17 mouse cellular contexts compared by ENCODE assay signal in genomic region chr11:44001843-44002589, GRCm38 (mm10).
DNase-seq lines count a peak whose midpoint lies in the region; ATAC-seq and TF ChIP-seq lines count a peak whose summit lies in the region.
"Had no signal": no experiment of that assay in that cellular context is flagged by ENCODE, and none has a peak within 500 bp of the region (broad histone marks: within the 10 kb centered on the region; RNA-seq: fewer than 3 reads in every experiment).

No protein-coding gene starts in this region.

- H3K36me3 ChIP-seq in hindbrain, postnatal 0 days (ENCODE audit: insufficient read depth, low read length): no peaks in the 10 kb centered on the region
- H3K36me3 ChIP-seq in hindbrain, embryonic 14.5 days (replicated peaks; ENCODE audit: control insufficient read depth, insufficient read depth): no peaks in the 10 kb centered on the region
- H3K36me3 ChIP-seq in liver, postnatal 0 days (replicated peaks; ENCODE audit: insufficient read depth, low read length): no peaks in the 10 kb centered on the region
- no peaks in the 10 kb centered on the region for H3K36me3 ChIP-seq in liver, embryonic 12.5 days
- H3K36me3 ChIP-seq in intestine, embryonic 14.5 days (ENCODE audit: control insufficient read depth, insufficient read depth, low read length): no peaks in the 10 kb centered on the region
- H3K36me3 ChIP-seq in stomach, embryonic 16.5 days (ENCODE audit: control insufficient read depth, insufficient read depth, low read length): no peaks in the 10 kb centered on the region
- H3K36me3 ChIP-seq: heart, embryonic 13.5 days; lung, embryonic 15.5 days; neural tube, embryonic 13.5 days had no signal

- DNase-seq in hindbrain, postnatal 0 days (ENCODE audit: low spot score): peak; percentile 18
- no peak for DNase-seq in hindbrain, embryonic 14.5 days (ENCODE audit: low spot score)
- DNase-seq in liver, postnatal 0 days: no peak
- no peak for DNase-seq in intestine, embryonic 14.5 days (ENCODE audit: low spot score)
- no peak for DNase-seq in gastrocnemius, postnatal 10 days
- DNase-seq: adrenal gland, postnatal 36 days; kidney, postnatal 25 days; layer of hippocampus, postnatal 36 days; right cerebral cortex, postnatal 4 days; thymus, adult 2 months had no signal

- TF ChIP-seq EP300 in liver, postnatal 0 days (IDR thresholded peaks at IDR 0.05; ENCODE audit: low read depth): no peak

- no peak overlapping the region for H3K27ac ChIP-seq in hindbrain, postnatal 0 days
- no peak overlapping the region for H3K27ac ChIP-seq in hindbrain, embryonic 14.5 days
- 0 out of 2 replicates have a peak overlapping the region, but pooled peaks have one; percentile 12 for H3K27ac ChIP-seq in liver, postnatal 0 days (ENCODE audit: low read depth)
- no peak overlapping the region for H3K27ac ChIP-seq in liver, embryonic 12.5 days
- no peak overlapping the region for H3K27ac ChIP-seq in intestine, embryonic 14.5 days (ENCODE audit: low read depth)
- H3K27ac ChIP-seq in stomach, embryonic 16.5 days (ENCODE audit: low read length): no peak overlapping the region
- H3K27ac ChIP-seq: heart, embryonic 13.5 days; lung, embryonic 15.5 days; neural tube, embryonic 13.5 days had no signal

- 86% methylated on average over 7 of the region's 7 CpGs for WGBS in hindbrain, postnatal 0 days
- WGBS in hindbrain, embryonic 14.5 days: 84% methylated on average over 7 of the region's 7 CpGs
- 63% methylated on average over 7 of the region's 7 CpGs for WGBS in liver, postnatal 0 days (ENCODE audit: insufficient replicate concordance)
- WGBS in liver, embryonic 12.5 days (ENCODE audit: insufficient replicate concordance): 57% methylated on average over 7 of the region's 7 CpGs
- 82% methylated on average over 7 of the region's 7 CpGs for WGBS in intestine, embryonic 14.5 days
- 72% methylated on average over 7 of the region's 7 CpGs for WGBS in stomach, embryonic 16.5 days

- H3K9me3 ChIP-seq in hindbrain, postnatal 0 days (ENCODE audit: low read length): no peaks in the 10 kb centered on the region
- no peaks in the 10 kb centered on the region for H3K9me3 ChIP-seq in hindbrain, embryonic 14.5 days (ENCODE audit: control insufficient read depth, low read length)
- no peaks in the 10 kb centered on the region for H3K9me3 ChIP-seq in liver, postnatal 0 days (ENCODE audit: low read length)
- no peaks in the 10 kb centered on the region for H3K9me3 ChIP-seq in liver, embryonic 12.5 days (replicated peaks)
- H3K9me3 ChIP-seq in intestine, embryonic 14.5 days (ENCODE audit: control insufficient read depth, low read length): no peaks in the 10 kb centered on the region
- H3K9me3 ChIP-seq in stomach, embryonic 16.5 days (replicated peaks; ENCODE audit: control insufficient read depth, low read length): no peaks in the 10 kb centered on the region
- H3K9me3 ChIP-seq: heart, embryonic 13.5 days; lung, embryonic 15.5 days; neural tube, embryonic 13.5 days had no signal

- peaks cover 6% of the 10 kb centered on the region; the same call in 1 of the 2 replicates for H3K4me1 ChIP-seq in hindbrain, postnatal 0 days (ENCODE audit: insufficient read depth, low read length)
- H3K4me1 ChIP-seq in hindbrain, embryonic 14.5 days (replicated peaks; ENCODE audit: control insufficient read depth, insufficient read depth, low read length): no peaks in the 10 kb centered on the region
- H3K4me1 ChIP-seq in liver, postnatal 0 days (ENCODE audit: insufficient read depth): peaks cover 8% of the 10 kb centered on the region; the same call in 1 of the 2 replicates
- no peaks in the 10 kb centered on the region for H3K4me1 ChIP-seq in liver, embryonic 12.5 days
- no peaks in the 10 kb centered on the region for H3K4me1 ChIP-seq in intestine, embryonic 14.5 days (replicated peaks; ENCODE audit: control insufficient read depth, insufficient read depth, low read length)
- H3K4me1 ChIP-seq in stomach, embryonic 16.5 days (ENCODE audit: control insufficient read depth, insufficient read depth, low read length): no peaks in the 10 kb centered on the region

- H3K27me3 ChIP-seq in hindbrain, postnatal 0 days (ENCODE audit: insufficient read depth, low read length): no peaks in the 10 kb centered on the region
- no peaks in the 10 kb centered on the region for H3K27me3 ChIP-seq in hindbrain, embryonic 14.5 days (ENCODE audit: control insufficient read depth, insufficient read depth, low read length)
- no peaks in the 10 kb centered on the region for H3K27me3 ChIP-seq in liver, postnatal 0 days (ENCODE audit: insufficient read depth, low read length)
- no peaks in the 10 kb centered on the region for H3K27me3 ChIP-seq in liver, embryonic 12.5 days (replicated peaks)
- no peaks in the 10 kb centered on the region for H3K27me3 ChIP-seq in intestine, embryonic 14.5 days (replicated peaks; ENCODE audit: control insufficient read depth, insufficient read depth, low read length)
- H3K27me3 ChIP-seq in stomach, embryonic 16.5 days (ENCODE audit: control insufficient read depth, insufficient read depth, low read length): no peaks in the 10 kb centered on the region
- H3K27me3 ChIP-seq: CH12.LX; heart, embryonic 13.5 days; neural tube, embryonic 13.5 days had no signal

- ATAC-seq in hindbrain, postnatal 0 days: 0 out of 2 replicates have a peak, but pooled peaks have one; percentile 14
- ATAC-seq in hindbrain, embryonic 14.5 days (ENCODE audit: low FRiP score): no peak
- peak; percentile 47; the same call in 1 of the 2 replicates for ATAC-seq in liver, postnatal 0 days
- no peak for ATAC-seq in liver, embryonic 12.5 days
- 0 out of 2 replicates have a peak, but pooled peaks have one; percentile 32 for ATAC-seq in intestine, embryonic 14.5 days (replicated peaks; ENCODE audit: low FRiP score, low TSS enrichment, low read depth)
- ATAC-seq in stomach, embryonic 16.5 days (ENCODE audit: insufficient read depth, low FRiP score): peak; percentile 58; the same call in 1 of the 2 replicates
- ATAC-seq: activated CD4-positive, CD25-positive, alpha-beta regulatory T cell, adult 4 months had no signal

- H3K9ac ChIP-seq in hindbrain, postnatal 0 days (replicated peaks; ENCODE audit: low read length): no peak overlapping the region
- H3K9ac ChIP-seq in hindbrain, embryonic 14.5 days: no peak overlapping the region
- H3K9ac ChIP-seq in liver, postnatal 0 days (replicated peaks): no peak overlapping the region
- H3K9ac ChIP-seq in liver, embryonic 12.5 days: no peak overlapping the region
- no peak overlapping the region for H3K9ac ChIP-seq in intestine, embryonic 14.5 days (ENCODE audit: low read length)
- H3K9ac ChIP-seq in stomach, embryonic 16.5 days (ENCODE audit: low read length): no peak overlapping the region
- H3K9ac ChIP-seq: heart, embryonic 13.5 days; lung, embryonic 15.5 days; neural tube, embryonic 13.5 days had no signal

- no peak for TF ChIP-seq CTCF in hindbrain, postnatal 0 days (IDR thresholded peaks at IDR 0.05; ENCODE audit: low read depth)
- no peak for TF ChIP-seq CTCF in liver, postnatal 0 days (IDR thresholded peaks at IDR 0.05; ENCODE audit: low read depth)

- H3K4me3 ChIP-seq in hindbrain, postnatal 0 days (ENCODE audit: low read length): no peak overlapping the region
- H3K4me3 ChIP-seq in hindbrain, embryonic 14.5 days (replicated peaks; ENCODE audit: low read length): no peak overlapping the region
- no peak overlapping the region for H3K4me3 ChIP-seq in liver, postnatal 0 days (ENCODE audit: low read depth, low read length)
- H3K4me3 ChIP-seq in liver, embryonic 12.5 days: no peak overlapping the region
- H3K4me3 ChIP-seq in intestine, embryonic 14.5 days (ENCODE audit: low read depth, low read length): no peak overlapping the region
- H3K4me3 ChIP-seq in stomach, embryonic 16.5 days (replicated peaks; ENCODE audit: low read length): no peak overlapping the region
- H3K4me3 ChIP-seq: heart, embryonic 13.5 days; lung, embryonic 15.5 days; neural tube, embryonic 13.5 days had no signal

- no peak overlapping the region for H3K4me2 ChIP-seq in hindbrain, postnatal 0 days (ENCODE audit: low read depth, low read length)
- H3K4me2 ChIP-seq in hindbrain, embryonic 14.5 days (replicated peaks): no peak overlapping the region
- H3K4me2 ChIP-seq in liver, postnatal 0 days (ENCODE audit: low read depth, low read length): no peak overlapping the region
- H3K4me2 ChIP-seq in liver, embryonic 12.5 days: no peak overlapping the region
- H3K4me2 ChIP-seq in intestine, embryonic 14.5 days (ENCODE audit: low read length): no peak overlapping the region
- H3K4me2 ChIP-seq in stomach, embryonic 16.5 days (ENCODE audit: low read depth, low read length): no peak overlapping the region
- H3K4me2 ChIP-seq: heart, embryonic 13.5 days; lung, embryonic 15.5 days; neural tube, embryonic 13.5 days had no signal

Comparison
In these comparisons a context has a peak if more than half of its experiments do, and no peak if none do; other contexts are left out.
1. ATAC-seq: peak in hindbrain, postnatal 0 days (single experiment), liver, postnatal 0 days (single experiment), intestine, embryonic 14.5 days (single experiment) and stomach, embryonic 16.5 days (single experiment); none in hindbrain, embryonic 14.5 days (single experiment) and liver, embryonic 12.5 days (single experiment).